Mouse (Mus musculus): ENCODE measurements at regions not wholly inside any gene's neighbourhood (a gene's known extent, or its start where the extent isn't known, plus 50 kb on each side); places are given as distances from the start of the nearest gene placed in this dataset.

DNA sequence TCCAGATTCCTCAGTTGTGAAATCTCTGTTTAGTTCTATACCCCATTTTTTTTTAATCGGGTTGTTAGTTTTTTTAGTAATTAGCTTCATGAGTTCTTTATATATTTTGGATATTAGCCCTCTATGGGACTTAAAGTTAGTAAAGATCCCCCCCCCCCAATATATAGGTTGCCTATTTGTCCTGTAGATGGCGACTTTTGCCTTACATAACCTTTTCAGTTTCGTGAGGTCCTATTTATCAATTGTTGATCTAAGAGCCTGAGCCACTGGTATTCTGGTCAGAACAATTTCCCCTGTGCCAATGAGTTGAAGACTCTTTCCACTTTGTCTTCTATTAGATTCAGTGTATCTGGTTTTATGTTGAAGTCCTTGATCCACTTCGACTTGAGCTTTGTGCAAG, 80.0 kb upstream of the Hpgds start:
- DNase-seq: no peak

GRCm38 (mm10) chr6:65262572-65262971, 117.9 kb upstream of the Hpgds start:
- no peak for DNase-seq

GRCm38 (mm10) chr6:65270723-65271122, 110.2 kb upstream of the C130060K24Rik start:
- no peak for DNase-seq

GRCm38 (mm10) chr6:65310176-65310575, 70.7 kb upstream of the C130060K24Rik start:
- DNase-seq: peak; percentile 16

- DNase-seq: peak; percentile 20
These were observed 69.9 kb upstream of the C130060K24Rik start for GRCm38 (mm10) chr6:65310840-65311620.

DNA sequence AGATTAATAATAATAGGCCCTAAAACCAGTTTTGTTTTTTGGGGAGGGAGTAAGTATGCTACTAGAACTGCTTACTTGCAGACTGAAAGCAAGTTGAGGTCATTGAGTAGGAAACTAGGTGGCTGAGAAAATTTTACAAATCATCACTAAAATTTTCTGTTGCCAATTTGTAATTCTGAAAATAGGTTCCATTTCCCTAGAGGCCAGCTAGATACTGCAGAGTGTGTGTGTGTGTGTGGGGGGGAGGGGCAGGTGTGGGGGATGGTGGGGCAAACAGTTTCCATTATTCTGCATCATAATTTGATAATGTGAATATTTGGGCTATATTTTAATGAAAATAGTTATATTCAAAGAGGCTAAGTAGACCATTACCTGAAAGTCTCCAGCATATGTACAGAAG, 69.1 kb upstream of the C130060K24Rik start:
- no peak for DNase-seq
